Mouse (Mus musculus): ENCODE data around the gene Cyp4f16.

GRCm38 (mm10) chr17:32596494-32596893 is 60.1 kb downstream of the Cyp4f16 start:
- no peak for TF ChIP-seq POLR2A (IDR thresholded peaks at IDR 0.05; ENCODE audit: borderline replicate concordance, extremely low read depth, insufficient read depth, insufficient read length, poor library complexity, severe bottlenecking)
- TF ChIP-seq CTCF (IDR thresholded peaks at IDR 0.05; ENCODE audit: borderline replicate concordance, extremely low read depth, insufficient read depth, insufficient read length) = no peak
